Mouse (Mus musculus): Measurements from ENCODE around the gene Lce1d.

GRCm38 (mm10) chr3:92638653-92638991, 48.4 kb downstream of the Lce1d start:
- TF ChIP-seq CTCF (IDR thresholded peaks at IDR 0.05; ENCODE audit: extremely low read depth, insufficient read depth, low read length) (no peak), POLR2A (IDR thresholded peaks at IDR 0.05; ENCODE audit: extremely low read depth, insufficient read depth, low read length) (no peak)

Data from cortical plate, adult 2 months (tissue).